Mouse (Mus musculus): ENCODE results near the gene Plg.

The Plg gene

GRCm38 (mm10) chr17:12452862-12453531, 74.6 kb downstream of the Plg start:
- no peak for DNase-seq (ENCODE audit: low spot score in 2 of 2)

DNA sequence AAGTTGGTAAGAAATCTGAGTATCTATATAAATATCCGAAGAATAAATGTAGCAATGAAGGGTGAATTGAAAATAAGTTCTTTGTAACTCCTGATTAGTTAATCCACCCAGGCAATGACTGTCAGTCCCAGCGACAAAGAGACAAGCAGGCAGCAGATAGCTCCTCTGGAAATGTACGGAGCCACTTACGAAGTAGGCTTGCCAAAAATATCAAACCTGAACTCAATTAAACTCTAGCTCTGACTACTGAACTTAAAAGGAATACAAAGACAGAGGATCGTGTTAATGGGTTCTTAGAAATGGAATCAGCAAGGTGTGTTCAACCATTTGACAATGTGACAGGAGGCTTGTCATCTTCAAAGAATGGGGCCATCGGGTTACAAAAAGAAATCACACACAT, 75.3 kb downstream of the Plg start:
- DNase-seq (ENCODE audit: low spot score in 2 of 2): no peak

DNA sequence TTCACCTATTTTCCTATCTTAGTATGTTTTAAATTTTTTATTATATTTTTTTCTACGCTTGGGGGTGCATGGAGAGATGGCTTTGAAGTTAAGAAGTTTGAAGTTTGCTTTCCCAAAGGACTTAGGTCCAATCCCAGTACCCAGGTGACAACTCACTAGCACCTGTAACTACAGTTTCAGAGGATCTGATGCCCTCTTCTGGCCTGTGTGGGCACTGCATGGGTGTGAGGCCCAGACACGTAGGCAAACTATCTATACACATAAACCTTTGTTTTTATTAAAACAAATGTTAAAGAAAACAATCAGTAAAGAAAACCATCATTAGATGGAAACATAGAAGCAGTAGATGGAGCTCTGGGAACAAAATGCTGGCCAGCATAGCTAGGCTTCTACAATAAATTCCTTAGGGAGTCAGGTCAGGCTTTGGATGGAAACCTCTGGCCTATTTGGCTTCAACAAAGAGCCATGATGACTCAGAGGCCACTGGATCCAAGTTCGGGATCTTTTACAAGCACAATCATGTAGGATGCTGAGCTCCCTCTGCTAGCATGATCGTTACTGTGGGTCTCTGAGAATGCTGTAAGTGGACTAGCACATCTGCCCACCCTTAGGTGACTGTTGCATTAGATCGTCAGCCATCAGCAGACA, 76.9 kb downstream of the Plg start:
- DNase-seq (ENCODE audit: low spot score in 2 of 2): no peak

- no peak for DNase-seq (ENCODE audit: low spot score in 2 of 2)
Observed at GRCm38 (mm10) chr17:12461168-12461567, 82.8 kb downstream of the Plg start.

DNA sequence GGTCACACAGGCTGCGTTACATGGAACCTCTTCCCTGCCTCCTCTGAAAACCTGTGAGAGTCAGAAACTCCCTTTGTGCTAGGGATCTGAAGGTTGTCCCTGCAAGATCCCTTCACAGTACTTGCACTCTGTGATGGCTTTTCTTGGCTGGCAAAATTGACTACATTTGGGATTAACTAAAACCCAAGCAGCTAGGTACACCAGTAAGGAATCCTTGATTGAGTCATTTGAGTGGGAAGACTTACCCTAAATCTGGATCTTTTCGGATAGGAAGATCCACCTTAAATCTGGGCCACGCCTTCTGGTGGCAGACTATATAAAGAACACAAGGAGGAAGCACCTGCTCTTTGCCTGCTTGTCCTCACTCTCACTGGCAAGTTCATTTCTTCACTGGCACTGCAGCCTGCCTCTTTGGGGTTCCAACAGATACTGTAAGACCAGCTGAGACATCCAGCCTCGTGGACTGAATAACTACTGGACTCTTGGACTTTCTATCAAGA, 88.1 kb downstream of the Plg start:
- DNase-seq (ENCODE audit: low spot score in 2 of 2): no peak

DNA sequence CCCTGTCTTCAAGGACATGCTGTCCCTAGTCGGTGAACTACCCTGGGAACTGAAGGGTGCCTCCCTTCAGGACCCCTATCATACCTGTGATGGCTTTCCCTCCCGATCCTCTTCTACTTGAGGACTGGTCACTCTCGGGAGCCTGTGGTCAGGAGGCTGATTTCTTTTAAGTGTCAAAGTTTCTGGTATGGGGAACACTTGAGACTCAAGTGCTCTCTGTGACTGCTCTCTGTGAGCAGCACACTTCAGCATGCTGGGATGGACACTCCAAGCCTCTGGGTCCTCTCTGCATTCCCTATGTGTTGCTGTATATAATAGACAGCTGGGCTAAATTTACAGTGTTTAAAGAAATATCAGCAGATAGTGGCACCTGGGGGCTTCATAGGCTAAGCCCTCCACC, 89.2 kb downstream of the Plg start:
- DNase-seq (ENCODE audit: low spot score in 2 of 2): no peak

DNA sequence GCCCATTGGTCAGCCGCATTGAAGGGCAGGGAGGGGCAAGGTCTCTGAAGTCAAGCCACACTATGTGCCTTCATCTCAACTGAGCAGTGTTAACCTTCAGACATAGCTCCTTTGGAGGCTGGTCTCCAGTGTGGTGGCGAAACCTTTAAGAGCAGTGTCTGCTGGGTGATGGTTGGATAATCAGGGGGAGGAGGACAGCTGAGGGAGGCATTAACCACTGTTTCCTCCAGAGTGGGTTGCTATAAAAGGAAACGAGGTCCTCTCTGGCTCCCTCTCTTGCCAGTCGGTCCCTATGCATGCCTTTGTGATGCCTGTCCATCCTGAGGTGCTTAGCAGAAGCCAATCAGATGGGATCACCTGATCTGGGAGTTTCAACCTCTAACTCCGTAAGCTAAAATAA, 90.3 kb downstream of the Plg start:
- no peak for DNase-seq (ENCODE audit: low spot score in 2 of 2)
